Mouse (Mus musculus): ENCODE measurements around the gene Sox1.

Sox1 gene

DNA sequence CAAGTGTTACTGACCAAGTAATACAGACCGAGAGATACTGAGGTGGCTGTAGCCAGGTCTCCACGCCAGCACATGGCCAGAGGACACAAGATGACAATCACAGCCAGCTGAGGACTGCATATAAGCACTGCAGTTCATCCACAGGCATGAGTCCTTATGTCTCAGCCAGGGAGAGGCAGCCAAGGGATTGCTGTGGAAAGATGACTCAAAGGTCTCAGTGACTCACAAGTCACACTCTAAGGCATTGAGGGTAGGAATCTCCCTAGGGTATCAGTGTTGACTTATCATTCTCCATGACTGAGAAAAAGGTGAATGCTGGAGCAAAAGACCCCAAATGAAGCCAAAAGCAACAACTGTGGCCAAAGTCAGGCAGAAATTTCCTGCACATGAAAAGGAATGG lies 22.0 kb downstream of the Sox1 start:
- no peak for DNase-seq (ENCODE audit: extremely low read depth, low read depth)

DNA sequence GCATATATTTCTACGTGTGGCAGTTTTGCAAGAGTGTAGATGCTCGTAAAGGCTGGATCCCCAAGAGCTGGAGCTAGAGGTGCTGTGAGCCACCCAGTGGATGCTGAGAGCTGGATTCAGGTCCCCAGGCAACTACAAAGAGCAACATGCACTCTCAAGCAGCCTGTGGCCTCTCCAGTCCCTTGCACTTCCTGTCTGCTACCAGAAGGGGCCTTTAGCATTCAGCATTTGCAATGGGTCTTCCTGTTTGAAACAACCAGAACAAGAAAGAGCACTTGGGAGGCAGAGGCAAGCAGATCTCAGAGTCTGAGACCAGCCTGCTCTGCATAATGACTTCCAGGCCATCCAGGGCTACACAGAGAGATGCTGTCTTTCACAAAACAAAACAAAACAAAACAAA lies 25.4 kb downstream of the Sox1 start:
- DNase-seq (ENCODE audit: extremely low read depth, low read depth): no peak

DNA sequence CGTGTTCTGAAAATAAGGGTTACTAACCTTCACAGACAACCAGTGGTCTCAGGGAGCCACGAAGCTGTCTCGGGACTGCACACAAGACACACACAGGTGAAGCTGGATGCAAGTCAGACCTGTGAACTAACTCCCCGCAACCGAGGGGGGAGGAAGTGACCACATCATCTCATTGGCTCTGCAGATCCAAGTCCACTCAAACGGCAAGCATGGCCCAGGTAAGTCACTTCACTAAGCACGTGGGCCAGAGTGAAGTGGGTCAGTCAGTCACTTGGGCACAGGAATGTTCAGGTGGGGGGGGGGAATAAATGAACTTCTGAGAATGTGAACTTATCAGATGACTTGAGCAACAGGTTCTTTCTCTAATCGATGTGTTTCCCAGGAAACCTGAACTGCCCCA lies 30.8 kb downstream of the Sox1 start:
- no peak for DNase-seq (ENCODE audit: extremely low read depth, low read depth)

DNA sequence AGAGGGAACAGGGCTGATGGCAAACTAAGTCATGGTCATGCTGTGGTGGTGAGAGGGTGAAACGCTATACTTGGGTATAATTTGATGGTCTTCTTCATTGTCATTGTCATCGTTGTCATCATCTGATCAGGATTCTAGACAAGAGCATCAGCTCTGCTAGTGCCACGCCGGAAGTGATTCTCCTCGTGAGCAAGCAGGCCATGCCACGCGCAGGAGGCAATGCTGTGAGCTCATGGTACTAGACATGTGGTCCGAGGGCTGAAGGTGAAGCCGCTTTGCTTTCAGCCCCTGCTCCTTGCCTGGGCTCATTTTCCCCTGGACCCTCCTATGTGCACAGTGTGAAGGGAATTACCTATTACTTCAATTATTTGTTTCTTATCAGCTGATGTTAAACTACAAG lies 32.3 kb downstream of the Sox1 start:
- no peak for DNase-seq (ENCODE audit: extremely low read depth, low read depth)

DNA sequence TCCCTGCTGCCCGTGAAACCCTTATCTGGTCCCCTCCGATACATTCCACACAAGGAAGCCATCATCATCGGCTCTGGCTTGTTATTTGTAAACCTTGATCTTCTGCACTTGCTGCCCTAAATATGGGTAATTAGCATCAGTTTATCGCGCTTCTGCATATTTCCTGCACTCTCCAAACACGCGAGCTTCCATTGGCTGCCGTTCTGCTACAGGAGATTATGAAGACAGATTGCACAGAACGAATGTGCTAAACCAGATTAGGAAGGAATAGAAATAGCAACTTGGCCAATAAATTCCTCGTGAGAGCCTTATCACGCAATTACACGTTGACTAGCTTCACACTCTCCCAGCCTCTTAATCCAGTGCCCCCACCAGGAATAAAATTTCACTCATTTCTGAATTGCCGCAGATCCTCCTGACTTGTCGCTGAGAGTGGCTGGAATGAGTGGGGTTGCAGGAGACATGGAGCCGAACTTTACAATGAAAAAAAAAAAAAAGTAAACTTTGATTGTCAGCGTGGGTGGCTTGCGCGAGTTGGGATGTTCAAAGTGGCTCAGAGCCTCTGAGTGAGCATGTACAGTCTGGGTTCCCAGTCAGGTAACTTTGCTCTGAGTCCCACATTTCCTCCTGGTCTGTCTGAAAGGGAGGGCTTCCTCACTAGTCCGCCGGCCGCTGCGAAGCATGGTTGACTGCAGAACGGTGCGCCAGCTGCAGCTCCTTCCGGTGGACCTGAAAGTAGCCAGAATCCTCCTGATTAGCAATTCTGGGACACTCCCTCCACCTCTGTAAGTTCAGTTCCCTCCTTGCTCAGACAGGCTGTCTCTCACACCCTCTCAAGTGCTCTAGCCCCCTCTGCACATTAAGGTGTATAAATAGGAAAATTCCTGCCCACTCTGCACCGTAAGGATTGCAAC lies 33.0 kb downstream of the Sox1 start:
- DNase-seq (ENCODE audit: extremely low read depth, low read depth): no peak

DNA sequence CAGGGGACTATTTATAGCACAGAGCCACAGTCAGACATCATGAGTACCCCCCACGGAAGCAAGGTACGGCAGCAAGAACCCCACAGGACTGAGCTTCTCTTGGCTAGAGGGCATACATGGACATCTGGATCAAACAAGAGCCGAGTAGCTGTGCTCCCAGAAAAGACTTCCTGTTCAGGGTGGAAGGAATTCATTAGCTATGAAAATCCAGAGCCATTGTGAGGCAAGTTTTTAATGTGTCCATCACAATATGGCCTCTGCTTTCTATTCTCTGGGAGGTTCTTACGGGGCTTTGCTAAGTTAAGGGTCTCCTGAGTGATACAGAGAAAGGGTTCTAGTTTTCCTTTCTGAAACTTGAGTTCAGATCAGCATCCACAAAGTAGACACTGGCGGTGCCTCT lies 33.8 kb downstream of the Sox1 start:
- no peak for DNase-seq (ENCODE audit: extremely low read depth, low read depth)

DNA sequence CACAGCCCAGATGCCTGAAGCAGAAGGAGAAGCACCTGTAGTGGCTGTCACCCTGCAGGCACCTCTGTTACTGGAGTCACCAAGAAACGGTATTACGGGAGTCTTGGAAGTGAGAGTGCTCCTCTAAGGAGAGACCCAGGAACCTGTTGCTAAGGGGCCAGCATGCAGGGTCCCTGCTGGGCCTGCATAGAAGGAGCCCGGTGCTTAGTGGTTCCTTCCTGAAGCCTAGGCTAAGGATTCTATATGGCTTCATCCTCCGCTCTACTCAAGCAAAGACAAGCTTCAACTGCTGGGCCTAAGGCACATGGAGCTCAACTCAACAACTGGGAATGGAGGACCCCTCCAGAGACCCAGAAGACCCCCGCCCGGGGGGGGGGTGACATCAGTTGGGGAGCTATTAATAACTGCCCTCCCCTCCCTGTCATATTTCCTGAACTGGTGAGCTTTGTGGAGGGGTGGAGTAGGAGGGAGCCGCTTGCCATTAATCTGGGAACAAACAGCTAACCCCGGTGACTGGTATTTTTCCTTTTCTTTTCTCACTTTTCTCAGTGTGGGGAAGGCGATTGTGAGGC lies 34.6 kb downstream of the Sox1 start:
- DNase-seq (ENCODE audit: extremely low read depth, low read depth): no peak

DNA sequence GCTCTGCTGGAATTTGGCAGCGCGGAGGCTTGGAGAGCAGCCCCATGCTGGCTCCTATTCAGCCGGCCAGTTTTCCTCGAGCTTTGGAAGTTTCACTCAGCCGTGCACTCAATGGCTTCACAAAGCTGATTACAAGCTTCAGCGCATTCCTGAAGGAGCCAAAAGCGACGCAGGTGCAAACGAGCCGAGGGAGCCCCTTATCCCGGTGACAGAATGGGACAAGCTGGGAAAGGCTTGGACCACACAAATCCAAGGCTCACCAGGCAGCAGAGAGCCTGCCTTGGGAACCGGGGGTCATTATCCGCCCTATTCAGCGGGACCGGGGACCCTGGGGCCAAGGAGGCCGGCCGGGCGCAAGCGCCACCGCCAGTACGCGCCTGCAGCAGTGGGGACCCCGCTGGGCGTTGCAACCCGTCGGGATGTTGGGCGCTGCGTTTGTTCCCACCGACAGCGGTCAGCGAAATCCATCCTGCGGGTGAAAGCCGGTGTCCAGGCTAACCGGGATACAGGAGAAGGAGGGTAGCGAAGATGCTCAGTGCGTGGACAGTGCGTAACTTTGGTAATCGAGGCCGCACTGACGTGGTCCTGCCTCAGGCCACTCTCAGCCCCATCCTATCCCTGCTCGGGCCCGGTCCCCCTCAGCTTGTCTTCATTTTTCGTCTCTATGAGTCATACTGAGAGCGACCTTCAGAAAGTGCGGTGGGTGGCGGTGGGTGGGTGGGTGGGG lies 35.2 kb downstream of the Sox1 start:
- no peak for DNase-seq (ENCODE audit: extremely low read depth, low read depth)

DNA sequence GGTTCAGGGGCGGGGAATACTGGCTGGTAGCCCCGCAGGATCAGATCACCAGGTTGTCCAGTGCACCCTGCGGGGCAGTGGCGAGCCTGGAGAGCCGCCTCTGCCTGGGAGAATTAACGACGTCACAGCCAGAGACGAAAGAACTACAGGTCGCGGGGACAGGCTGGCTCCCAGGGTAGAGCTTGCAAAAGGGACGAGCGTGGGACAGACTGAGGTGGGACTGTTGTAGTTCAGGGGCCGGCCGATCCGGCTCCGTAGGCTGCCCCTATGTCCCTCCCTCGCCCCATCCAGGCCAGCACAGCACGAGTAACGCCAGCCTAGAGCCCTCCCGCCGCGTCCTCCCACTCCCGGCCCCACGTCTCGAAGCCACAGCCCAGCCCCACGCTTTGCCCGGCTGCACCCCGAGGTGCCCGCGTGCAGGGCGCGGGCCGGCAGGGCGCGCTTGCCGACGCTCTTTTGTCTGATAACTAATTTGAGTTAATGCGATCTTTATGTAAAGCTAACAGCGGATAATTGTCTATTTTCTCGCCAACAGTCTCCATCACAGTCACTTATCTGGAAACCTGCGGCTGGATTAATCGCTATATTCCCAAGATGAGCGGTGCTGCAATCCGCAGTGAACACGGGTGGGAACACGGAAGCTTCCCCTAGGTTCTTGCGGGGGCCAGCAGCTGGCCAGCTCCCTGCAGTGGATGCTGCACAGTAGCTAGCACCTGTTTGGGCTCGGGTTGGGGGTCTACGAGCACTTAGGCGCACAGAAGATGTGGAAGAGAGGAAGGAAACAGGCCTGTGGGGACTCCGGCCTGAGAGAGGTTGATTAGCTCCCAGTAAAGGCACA lies 36.0 kb downstream of the Sox1 start:
- DNase-seq (ENCODE audit: extremely low read depth, low read depth): no peak

DNA sequence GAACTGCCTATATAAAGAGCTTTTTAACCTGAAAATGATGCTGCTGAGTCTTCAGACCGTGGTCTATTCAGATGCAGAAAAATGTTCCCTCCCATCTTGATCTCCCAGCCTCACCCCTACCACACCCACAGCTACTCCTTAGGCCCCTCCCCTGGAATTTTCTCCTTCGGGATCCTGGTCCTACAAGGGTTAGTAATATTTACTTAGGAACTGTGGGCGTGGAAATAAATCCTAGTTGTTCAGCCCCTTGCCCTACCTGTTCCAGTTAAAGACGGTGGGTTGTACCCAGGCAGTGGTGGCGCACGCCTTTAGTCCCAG lies 36.6 kb downstream of the Sox1 start:
- no peak for DNase-seq (ENCODE audit: extremely low read depth, low read depth)

DNA sequence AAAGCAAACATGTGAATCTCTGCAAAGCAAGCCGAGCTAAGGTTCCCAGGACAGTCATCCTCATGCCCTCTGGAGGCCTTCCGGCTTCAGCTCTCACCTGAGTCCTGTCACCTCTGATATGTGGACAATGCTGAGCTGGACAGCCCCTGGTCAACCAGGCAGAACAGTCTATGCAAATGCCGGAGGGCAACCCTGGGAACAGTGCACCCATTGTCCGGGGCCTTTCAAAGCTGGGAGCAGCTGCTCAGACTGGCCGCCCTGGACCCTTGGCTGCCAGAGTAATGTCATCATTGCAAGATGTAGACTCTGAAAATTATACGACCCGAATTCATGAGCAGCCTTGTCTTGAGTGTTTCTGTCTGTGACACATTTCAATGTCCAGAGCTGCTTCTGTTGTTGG lies 37.5 kb downstream of the Sox1 start:
- DNase-seq (ENCODE audit: extremely low read depth, low read depth): no peak

DNA sequence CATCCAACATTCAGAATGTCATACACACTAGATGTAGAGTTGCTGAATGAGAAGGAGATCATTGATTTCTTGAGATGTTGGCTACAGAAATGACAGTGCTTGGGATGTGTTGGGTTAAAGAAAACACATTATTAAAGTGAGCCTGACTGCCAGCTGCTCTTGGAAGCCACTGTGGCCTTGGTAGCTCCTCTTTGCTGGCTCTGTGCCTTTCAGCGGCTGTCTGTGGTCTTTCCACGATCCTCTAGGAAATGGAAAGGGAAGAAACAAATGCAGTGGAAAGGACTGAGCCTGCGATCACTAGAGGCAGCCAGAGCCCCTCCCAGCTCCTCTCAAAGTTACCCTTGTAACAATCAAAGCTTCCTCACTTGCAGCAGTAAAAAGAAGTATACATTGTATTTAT lies 39.7 kb downstream of the Sox1 start:
- no peak for DNase-seq (ENCODE audit: extremely low read depth, low read depth)

DNA sequence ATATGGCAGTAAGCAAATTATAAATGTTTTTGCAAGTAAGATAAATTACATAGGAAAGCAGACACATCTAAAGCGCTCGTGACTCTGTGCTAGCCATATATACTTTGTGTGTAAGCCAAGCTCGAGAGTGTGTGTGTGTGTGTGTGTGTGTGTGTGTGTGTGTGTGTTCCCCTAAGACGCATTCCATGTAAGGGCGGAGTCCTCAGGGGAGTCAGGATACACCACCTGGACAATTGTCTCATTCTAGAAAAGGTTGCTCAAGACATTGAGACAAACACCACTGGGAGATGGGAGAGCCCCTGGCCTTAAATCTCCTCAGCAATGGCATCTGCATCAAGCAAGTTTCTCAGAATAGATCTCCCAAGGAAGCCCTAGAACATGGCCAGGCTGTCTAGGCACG lies 42.9 kb downstream of the Sox1 start:
- no peak for DNase-seq (ENCODE audit: extremely low read depth, low read depth)

DNA sequence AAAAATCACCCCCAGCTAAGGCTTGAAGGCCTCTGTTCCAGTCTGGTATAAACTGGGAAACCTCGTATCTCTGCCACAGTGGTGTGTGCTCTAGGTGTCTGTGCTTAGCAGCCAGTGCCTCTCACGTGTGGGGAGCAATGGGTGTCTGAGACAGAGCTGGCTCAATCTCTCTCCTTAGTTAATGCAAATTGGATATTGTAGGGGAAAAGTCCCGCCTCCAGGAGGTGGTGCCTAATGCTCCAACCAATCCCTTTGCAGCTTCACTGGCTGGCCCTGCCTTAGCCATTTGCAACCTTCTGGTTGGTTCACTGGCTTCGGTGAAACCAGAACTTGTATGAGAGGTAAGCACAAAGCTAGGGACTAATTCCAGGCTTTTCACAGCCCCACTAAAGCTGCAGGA lies 43.9 kb downstream of the Sox1 start:
- no peak for DNase-seq (ENCODE audit: extremely low read depth, low read depth)

DNA sequence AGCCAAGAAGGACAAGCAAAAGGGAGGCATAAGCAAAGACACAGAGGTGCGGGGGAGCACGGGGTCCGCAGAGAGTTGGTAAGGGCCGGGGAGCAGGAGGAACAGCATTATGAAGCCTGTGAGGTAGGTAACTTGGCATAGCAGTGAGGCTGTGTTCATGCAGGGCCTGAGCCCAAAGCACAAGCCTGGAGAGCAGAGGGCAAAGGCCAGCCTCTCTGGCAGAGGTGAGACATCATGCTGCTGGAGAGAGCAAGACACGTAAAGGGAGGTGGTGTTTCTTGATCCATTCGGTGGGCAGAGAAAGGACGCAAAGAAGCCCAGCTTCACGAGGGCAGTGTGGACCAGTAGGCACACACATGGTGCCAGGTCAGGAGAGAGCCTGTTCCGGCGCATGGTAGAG lies 44.8 kb downstream of the Sox1 start:
- DNase-seq (ENCODE audit: extremely low read depth, low read depth): no peak

DNA sequence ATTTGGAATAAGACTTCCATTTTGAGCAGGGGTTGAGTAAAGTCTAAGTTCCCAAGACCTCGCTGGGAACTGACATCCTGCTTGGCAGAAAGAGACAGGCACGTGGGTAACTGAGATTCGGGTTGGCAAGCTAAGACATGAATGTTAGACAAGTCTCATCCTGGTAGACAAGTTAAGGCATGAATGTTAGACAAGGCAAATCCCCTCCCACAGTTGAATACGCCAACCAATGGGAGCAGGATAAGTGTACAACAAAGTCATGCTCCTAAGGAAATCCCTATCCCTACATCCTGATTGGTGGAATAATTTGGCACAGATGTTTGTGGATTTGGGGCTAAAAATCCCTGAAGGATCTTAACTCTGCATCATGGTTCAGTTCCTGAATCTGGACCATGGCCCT lies 45.9 kb downstream of the Sox1 start:
- no peak for DNase-seq (ENCODE audit: extremely low read depth, low read depth)

DNA sequence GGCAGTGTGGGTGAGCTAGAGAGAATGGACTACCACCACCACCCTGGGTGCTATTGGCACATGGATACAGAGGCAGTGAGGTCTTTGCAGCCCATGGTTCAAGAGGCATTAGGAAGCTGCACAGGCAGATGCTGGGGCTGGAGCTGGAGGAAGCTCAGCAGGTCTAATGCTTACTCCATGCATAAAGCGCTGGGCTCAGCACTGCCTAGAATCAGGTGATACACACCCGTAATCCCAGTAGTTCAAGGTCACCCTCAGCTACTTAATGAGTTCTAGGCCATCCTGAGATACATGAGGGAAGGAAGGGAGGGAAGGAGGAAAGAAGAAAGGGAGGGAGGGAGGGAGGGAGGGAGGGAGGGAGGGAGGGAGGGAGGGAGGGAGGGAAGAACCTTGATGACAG lies 50.2 kb downstream of the Sox1 start:
- DNase-seq (ENCODE audit: extremely low read depth, low read depth): no peak

DNA sequence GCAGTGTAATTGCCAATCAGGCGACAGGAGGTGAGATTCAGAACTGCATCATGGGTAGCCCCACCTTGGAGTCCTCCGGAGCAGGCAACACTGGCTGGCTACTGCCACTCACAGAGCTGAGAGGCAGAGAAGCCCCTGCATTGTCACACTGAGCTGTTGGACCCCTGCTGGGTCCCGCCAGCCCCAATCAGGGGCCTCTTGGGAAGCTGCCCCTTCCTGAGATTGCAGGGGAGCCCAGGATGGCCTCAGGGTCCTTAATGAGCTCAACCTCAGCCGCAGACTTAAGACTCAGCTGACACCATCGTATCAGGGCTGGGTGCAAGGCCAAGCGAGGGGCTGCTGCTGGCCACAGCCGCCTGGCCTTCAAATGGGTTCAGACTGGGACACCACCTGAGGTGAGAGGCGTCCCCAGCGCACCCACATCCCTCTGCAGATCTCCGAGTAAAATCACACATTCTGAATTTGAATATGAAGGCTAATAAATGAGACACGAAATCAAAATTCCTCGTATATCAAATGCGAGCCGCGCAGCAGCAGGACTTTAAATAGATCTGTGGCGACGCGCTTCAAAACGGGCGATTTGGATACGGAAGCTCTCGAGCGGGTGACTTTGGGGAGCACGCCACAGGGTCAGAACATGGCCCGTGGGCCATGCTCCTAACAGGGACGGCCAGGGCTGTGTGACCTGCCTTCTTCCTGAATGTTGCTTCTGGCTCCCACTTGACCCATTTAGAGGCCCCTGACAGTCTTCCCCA lies 51.0 kb downstream of the Sox1 start:
- DNase-seq (ENCODE audit: extremely low read depth, low read depth): no peak
